Mouse (Mus musculus) urinary bladder, postnatal 14 days (tissue): ENCODE measurements around the gene Phf23.
"Not testable (repeated sequence)": the region's sequence is repeated elsewhere in the genome, so short reads cannot be mapped to it uniquely, and the experiment has no call there.

ENCODE experiments used
- DNase-seq: peaks from one replicate; pipeline ENCODE4 v3.0.0; 2021; ENCODE audit warnings: low spot score

Gene Phf23

GRCm38 (mm10) chr11:70000396-70000898 is 4.9 kb downstream of the Phf23 start, which contains the start of gene Dvl2:
Dvl2 (plus strand) TSS chr11:70000595.
- peak; percentile 93 for DNase-seq

GRCm38 (mm10) chr11:70001159-70001558 is 5.6 kb downstream of the Phf23 start:
- no peak for DNase-seq

- DNase-seq = peak; percentile 46
Measured at GRCm38 (mm10) chr11:70001865-70002264, 6.3 kb downstream of the Phf23 start.

GRCm38 (mm10) chr11:70002471-70002870 is 6.9 kb downstream of the Phf23 start:
- DNase-seq = no peak

GRCm38 (mm10) chr11:70005521-70005920 is 9.9 kb downstream of the Phf23 start:
- DNase-seq = no peak

GRCm38 (mm10) chr11:70010033-70010432 is 14.5 kb downstream of the Phf23 start:
- no peak for DNase-seq

- DNase-seq = no peak
Measured at GRCm38 (mm10) chr11:70010548-70010947, 15.0 kb downstream of the Phf23 start.

- DNase-seq = no peak
Measured at GRCm38 (mm10) chr11:70010961-70011360, 15.4 kb downstream of the Phf23 start.

- no peak for DNase-seq
Measured at GRCm38 (mm10) chr11:70012931-70013330, 17.4 kb downstream of the Phf23 start.

- DNase-seq = no peak
Measured at GRCm38 (mm10) chr11:70013408-70013807, 17.8 kb downstream of the Phf23 start.

GRCm38 (mm10) chr11:70014051-70014450 is 18.5 kb downstream of the Phf23 start:
- no peak for DNase-seq

- peak; percentile 91 for DNase-seq
Measured at GRCm38 (mm10) chr11:70014880-70015558, 19.4 kb downstream of the Phf23 start, which contains the start of gene Acadvl. Acadvl (minus strand) TSS chr11:70015411.

GRCm38 (mm10) chr11:70015677-70016076 is 20.1 kb downstream of the Phf23 start:
- no peak for DNase-seq

GRCm38 (mm10) chr11:70016177-70016576 is 20.6 kb downstream of the Phf23 start:
- not testable (repeated sequence) for DNase-seq

- no peak for DNase-seq
Measured at GRCm38 (mm10) chr11:70016669-70017068, 21.1 kb downstream of the Phf23 start, which contains the start of gene Dlg4. Dlg4 (plus strand) TSS chr11:70016942.

- no peak for DNase-seq
Measured at GRCm38 (mm10) chr11:70017199-70017767, 21.7 kb downstream of the Phf23 start.

GRCm38 (mm10) chr11:70018131-70018990 is 22.8 kb downstream of the Phf23 start:
- DNase-seq = peak; percentile 48

GRCm38 (mm10) chr11:70019495-70020021 is 24.0 kb downstream of the Phf23 start:
- DNase-seq = no peak

GRCm38 (mm10) chr11:70020022-70020631 is 24.6 kb downstream of the Phf23 start:
- DNase-seq = no peak

GRCm38 (mm10) chr11:70020731-70021263 is 25.2 kb downstream of the Phf23 start:
- DNase-seq = peak; percentile 71
